Mouse (Mus musculus) testis, adult 2 months (tissue): ENCODE data around the gene Zbtb45. TPM values are rescaled to one million over a fixed set of nuclear protein-coding genes. Genes with fewer than 3 reads are reported as not detected.
A peak's percentile ranks its signal among the peaks of the same experiment; 100 is the strongest.

Experiments
- H3K27ac ChIP-seq: fragments of 200-500 bp; 2 replicates; pipeline ENCODE4 v1.5.1; 2012; ENCODE audit warnings: low read depth, low read length; ENCODE audit not compliant: control insufficient read depth, insufficient read depth
- H3K27me3 ChIP-seq: fragments of 200-500 bp; 2 replicates; pipeline ENCODE4 v1.6.1; 2012; ENCODE audit warnings: mild to moderate bottlenecking, low read length, moderate library complexity; ENCODE audit not compliant: control insufficient read depth, insufficient read depth
- H3K36me3 ChIP-seq: fragments of 200-500 bp; 2 replicates; pipeline ENCODE4 v1.6.1; 2012; ENCODE audit warnings: mild to moderate bottlenecking, low read length; ENCODE audit not compliant: control insufficient read depth, insufficient read depth
- H3K4me1 ChIP-seq: fragments of 200-500 bp; 2 replicates; pipeline ENCODE4 v1.6.1; 2012; ENCODE audit warnings: low read length; ENCODE audit not compliant: control insufficient read depth, insufficient read depth
- H3K4me3 ChIP-seq: fragments of 200-500 bp; 2 replicates; pipeline ENCODE4 v1.5.1; 2012; ENCODE audit warnings: low read depth, mild to moderate bottlenecking, low read length, moderate library complexity, mixed read lengths; ENCODE audit not compliant: control insufficient read depth
- CTCF ChIP-seq: fragments of 200-500 bp; IDR thresholded peaks from 2 replicates; pipeline ENCODE4 v1.5.1; 2012; ENCODE audit warnings: low read depth, mild to moderate bottlenecking, inconsistent platforms, low read length, moderate library complexity; ENCODE audit not compliant: control insufficient read depth, insufficient read depth, insufficient replicate concordance
- POLR2A ChIP-seq: fragments of 200-500 bp; IDR thresholded peaks from 2 replicates; pipeline ENCODE4 v1.6.1; 2012; ENCODE audit warnings: low read depth, mild to moderate bottlenecking, inconsistent platforms, low read length, moderate library complexity; ENCODE audit not compliant: control insufficient read depth
- polyA plus RNA-seq: library from polyadenylated mRNA; depleted of rRNA; stranded (reverse); fragments of >200 nt; gene quantifications from 2 replicates; pipeline ENCODE4 v1.2.3, GENCODE M21; 2012

The Zbtb45 gene
- polyA plus RNA-seq, 1 experiment, result 4.3 TPM

DNA sequence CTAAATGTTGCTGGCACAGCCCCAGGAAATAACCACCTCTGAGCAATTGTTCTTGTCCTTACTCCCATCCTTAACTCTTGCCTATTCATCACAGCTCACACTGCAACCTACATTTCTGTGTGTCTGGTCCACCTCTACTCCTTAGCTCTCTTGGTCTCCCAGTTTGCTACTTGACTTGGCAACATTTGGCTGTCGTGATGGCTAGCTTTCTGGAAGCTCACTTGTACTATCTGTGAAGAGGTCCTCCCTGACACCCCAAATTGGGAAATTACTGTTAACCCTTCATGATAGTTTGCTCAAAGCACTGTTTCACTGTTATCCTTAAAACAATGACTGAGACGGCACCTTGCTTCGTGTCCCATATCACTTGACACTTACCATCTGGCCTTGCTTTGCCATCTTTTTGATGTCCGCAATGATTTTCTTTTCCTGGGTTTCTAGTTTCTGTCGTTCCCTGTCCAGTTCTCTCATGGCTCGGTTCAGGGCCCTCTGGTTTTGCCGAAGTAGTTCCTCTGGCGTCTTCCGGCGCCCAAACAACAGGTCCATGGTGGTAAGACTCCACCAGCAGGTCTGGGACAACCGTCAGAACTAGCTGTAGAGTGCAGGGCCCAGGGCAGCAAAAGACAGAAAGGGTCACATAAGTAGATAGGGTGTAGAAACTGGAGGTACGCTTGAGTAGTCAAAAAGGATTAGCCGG is 23.8 kb upstream of the Zbtb45 start:
- Histone ChIP-seq H3K4me3 (peak overlapping the region; percentile 93), H3K36me3 (peaks cover 6% of the 10 kb centered on the region), H3K27me3 (no peaks in the 10 kb centered on the region), H3K4me1 (peaks cover 21% of the 10 kb centered on the region), H3K27ac (peak overlapping the region; percentile 94)
- TF ChIP-seq POLR2A (no peak), CTCF (no peak)

DNA sequence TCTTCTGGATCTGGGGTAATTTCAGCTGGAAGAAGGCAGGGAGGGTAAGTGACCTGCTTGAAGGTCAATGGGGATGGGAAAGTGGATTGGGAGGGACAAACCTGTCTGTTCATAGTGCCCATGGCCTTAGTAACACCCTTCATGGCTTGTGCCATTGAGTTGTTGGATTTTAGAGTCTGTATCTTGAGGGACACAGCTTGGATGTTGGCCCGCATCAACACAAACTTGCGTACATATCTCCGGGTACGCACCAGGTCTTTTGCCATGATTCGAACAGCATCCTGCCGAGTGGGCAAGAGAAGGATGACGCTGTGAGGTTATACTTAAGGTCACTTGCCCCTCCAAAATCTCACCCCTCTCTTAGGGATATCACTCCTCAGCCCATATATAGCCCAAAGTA is 22.7 kb upstream of the Zbtb45 start:
- H3K4me3 ChIP-seq, result no peak overlapping the region

DNA sequence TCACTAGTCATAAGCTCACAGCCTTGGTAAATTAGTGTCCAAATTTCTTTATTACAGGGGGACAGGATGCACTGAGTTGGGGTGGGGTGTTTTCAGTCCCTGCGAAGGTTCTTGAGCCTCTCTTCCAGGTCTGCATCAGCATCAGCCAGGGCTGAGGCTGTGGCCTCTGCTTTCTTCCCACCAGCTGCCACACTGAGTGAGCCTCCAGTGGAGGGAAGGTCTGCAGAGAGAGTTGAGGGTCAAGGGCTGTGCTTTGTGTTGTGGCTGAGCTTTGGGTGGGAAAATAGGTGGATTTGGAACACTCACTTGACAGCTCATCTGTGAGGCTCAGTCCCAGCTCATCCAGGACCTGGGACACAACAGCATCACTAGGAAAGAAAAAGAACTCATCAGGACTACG is 22.1 kb upstream of the Zbtb45 start:
- Histone ChIP-seq H3K27me3 (no peaks in the 10 kb centered on the region), H3K27ac (no peak overlapping the region), H3K4me1 (peaks cover 20% of the 10 kb centered on the region), H3K36me3 (peaks cover 11% of the 10 kb centered on the region), H3K4me3 (no peak overlapping the region)
- TF ChIP-seq POLR2A, result no peak
- TF ChIP-seq CTCF, result no peak

More for the DNA sequence above, 22.7 kb upstream of the Zbtb45 start:
- H3K4me1 ChIP-seq, result peaks cover 21% of the 10 kb centered on the region
- no peak overlapping the region for H3K27ac ChIP-seq
- TF ChIP-seq POLR2A (no peak), CTCF (no peak)
- H3K27me3 ChIP-seq, result no peaks in the 10 kb centered on the region
- peaks cover 11% of the 10 kb centered on the region for H3K36me3 ChIP-seq

DNA sequence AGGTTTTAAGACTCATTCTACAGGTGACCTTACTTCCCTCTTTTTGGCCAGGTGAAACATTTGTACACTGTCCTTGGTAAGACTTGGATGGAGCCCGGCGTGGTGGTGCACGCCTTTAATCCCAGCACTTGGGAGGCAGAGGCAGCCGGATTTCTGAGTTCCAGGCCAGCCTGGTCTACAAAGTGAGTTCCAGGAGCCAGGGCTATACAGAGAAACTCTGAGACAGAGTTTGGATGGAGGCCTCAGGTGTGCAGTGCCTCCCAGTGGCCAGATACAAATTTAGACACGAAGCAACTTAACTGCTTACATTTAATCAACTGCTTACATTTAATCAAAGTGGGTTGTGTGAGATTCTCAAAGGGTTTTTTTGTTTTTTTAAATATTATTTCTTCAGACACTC is 21.2 kb upstream of the Zbtb45 start:
- peaks cover 17% of the 10 kb centered on the region for H3K4me1 ChIP-seq
- peaks cover 11% of the 10 kb centered on the region for H3K36me3 ChIP-seq
- no peak overlapping the region for H3K4me3 ChIP-seq
- H3K27me3 ChIP-seq, result no peaks in the 10 kb centered on the region
- H3K27ac ChIP-seq, result no peak overlapping the region
- no peak for TF ChIP-seq CTCF
- TF ChIP-seq POLR2A, result no peak

DNA sequence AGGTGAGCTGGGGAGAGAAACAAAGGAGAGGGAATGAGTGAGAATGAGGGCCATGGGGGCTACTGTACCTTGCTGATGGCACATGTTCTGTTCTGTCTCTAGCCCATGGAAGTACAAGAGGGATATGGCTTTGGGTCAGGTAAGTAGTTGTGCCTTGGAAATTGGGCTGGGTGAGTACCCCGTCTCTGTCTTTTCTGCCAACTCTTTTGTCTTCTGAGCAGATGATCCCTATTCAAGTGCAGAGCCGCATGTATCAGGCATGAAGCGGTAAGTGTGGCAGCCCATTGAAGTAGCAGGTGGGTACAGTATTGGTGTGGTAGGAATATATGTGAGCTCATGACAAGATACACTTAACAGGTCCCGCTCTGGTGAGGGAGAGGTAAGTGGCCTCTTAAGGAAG is 19.2 kb upstream of the Zbtb45 start:
- H3K4me1 ChIP-seq, result peaks cover 5% of the 10 kb centered on the region
- peaks cover 11% of the 10 kb centered on the region for H3K36me3 ChIP-seq
- no peaks in the 10 kb centered on the region for H3K27me3 ChIP-seq
- no peak overlapping the region for H3K4me3 ChIP-seq
- 0 out of 2 replicates have a peak, but pooled peaks have one; percentile 6 for TF ChIP-seq POLR2A
- no peak for TF ChIP-seq CTCF
- no peak overlapping the region for H3K27ac ChIP-seq

DNA sequence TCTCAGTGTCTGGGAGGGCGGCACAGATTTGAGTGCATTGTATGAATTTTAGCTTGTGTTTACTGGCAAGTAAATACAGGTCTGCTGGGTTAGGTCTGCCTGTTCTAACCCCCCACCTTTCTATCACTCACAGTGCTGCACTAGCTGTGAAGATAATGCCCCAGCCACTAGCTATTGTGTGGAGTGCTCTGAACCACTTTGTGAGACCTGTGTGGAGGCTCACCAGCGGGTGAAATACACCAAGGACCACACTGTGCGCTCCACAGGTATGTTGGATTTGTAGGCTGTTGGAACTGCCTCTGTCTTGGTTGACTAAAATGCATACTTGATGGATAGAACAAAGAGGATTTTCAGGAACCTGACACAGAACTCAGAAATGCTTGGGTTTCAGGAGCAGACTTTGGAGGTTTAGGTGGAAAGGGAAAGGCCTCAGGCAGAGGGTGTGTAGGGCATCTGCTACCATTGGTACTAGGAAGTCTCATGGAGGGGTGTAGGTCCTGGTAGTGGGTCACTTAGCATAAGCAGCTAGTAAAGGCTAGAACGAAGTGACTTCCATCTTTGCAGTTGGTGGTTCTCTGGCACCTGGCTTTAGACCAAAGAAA is 15.8 kb upstream of the Zbtb45 start:
- no peak for TF ChIP-seq CTCF
- TF ChIP-seq POLR2A, result no peak
- H3K4me3 ChIP-seq, result peak overlapping the region; percentile 97
- H3K27me3 ChIP-seq, result no peaks in the 10 kb centered on the region
- H3K36me3 ChIP-seq, result peaks cover 11% of the 10 kb centered on the region
- H3K4me1 ChIP-seq, result peaks cover 5% of the 10 kb centered on the region
- peak overlapping the region; percentile 100; the same call in 1 of the 2 replicates for H3K27ac ChIP-seq

DNA sequence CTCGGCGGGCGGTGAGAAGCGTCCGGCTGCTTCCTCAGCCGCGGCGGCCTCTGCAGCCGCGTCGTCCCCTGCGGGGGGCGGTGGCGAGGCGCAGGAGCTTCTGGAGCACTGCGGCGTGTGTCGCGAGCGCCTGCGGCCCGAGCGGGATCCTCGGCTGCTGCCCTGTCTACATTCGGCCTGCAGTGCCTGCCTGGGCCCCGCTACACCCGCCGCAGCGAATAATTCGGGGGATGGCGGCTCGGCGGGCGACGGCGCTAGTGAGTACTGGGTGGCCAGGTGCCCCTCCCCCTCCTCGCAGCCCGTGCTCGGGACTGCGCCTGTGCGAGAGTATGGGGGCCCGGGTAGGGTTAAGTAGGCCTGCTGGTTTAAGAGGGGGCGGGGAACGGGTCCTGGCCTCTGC is 15.0 kb upstream of the Zbtb45 start:
- peak overlapping the region; percentile 97 for H3K4me3 ChIP-seq
- peaks cover 11% of the 10 kb centered on the region for H3K36me3 ChIP-seq
- H3K4me1 ChIP-seq, result peaks cover 5% of the 10 kb centered on the region
- no peaks in the 10 kb centered on the region for H3K27me3 ChIP-seq
- TF ChIP-seq CTCF (no peak), POLR2A (peak; percentile 31; the same call in 1 of the 2 replicates)
- peak overlapping the region; percentile 100 for H3K27ac ChIP-seq
